Mouse (Mus musculus) ES-E14 (cell line): ENCODE measurements around the gene Rap1a. TPM values are rescaled to one million over a fixed set of nuclear protein-coding genes. Genes with fewer than 3 reads are reported as not detected.

ENCODE experiments used
- DNase-seq: peaks from one replicate; pipeline ENCODE4 v3.0.0-alpha.2; 2013; ENCODE audit warnings: low read depth, low spot score
- H3K27ac ChIP-seq: 2 replicates; pipeline ENCODE4 v1.5.1; 2012; ENCODE audit warnings: low read depth, mild to moderate bottlenecking, low read length, moderate library complexity, mixed read lengths; ENCODE audit not compliant: poor library complexity, insufficient read depth, severe bottlenecking
- H3K36me3 ChIP-seq: 2 replicates; pipeline ENCODE4 v1.6.1; 2012; ENCODE audit warnings: mild to moderate bottlenecking, low read length, moderate library complexity, mixed read lengths; ENCODE audit not compliant: control insufficient read depth, poor library complexity, insufficient read depth, severe bottlenecking
- H3K4me1 ChIP-seq, 2 experiments: fragments of 150-350 bp in 1 of 2; sonication (generic) in 1 of 2; 2 replicates each; pipeline ENCODE4 v1.6.1; 2012; ENCODE audit warnings: low read length in 2 of 2, mild to moderate bottlenecking in 1 of 2, mixed read lengths in 1 of 2; ENCODE audit not compliant: control insufficient read depth in 2 of 2, insufficient read depth in 2 of 2, poor library complexity in 1 of 2
- H3K4me3 ChIP-seq, 2 experiments: fragments of 150-350 bp in 1 of 2; sonication (generic) in 1 of 2; 2 replicates each; pipeline ENCODE4 v1.5.1; 2012; ENCODE audit warnings: low read length in 2 of 2, low read depth in 1 of 2, mild to moderate bottlenecking in 1 of 2, mixed read lengths in 1 of 2; ENCODE audit not compliant: insufficient read depth in 1 of 2, poor library complexity in 1 of 2, severe bottlenecking in 1 of 2
- H3K9ac ChIP-seq: 2 replicates; pipeline ENCODE4 v1.6.1; 2012; ENCODE audit warnings: low read depth, mild to moderate bottlenecking, low read length, mixed read lengths; ENCODE audit not compliant: poor library complexity, insufficient read depth, severe bottlenecking
- H3K9me3 ChIP-seq: fragments of 150-350 bp; sonication (generic); 2 replicates; pipeline ENCODE4 v1.6.1; 2012; ENCODE audit warnings: low read depth, mild to moderate bottlenecking, low read length; ENCODE audit not compliant: control insufficient read depth, insufficient read depth
- CHD2 ChIP-seq: IDR thresholded peaks from 2 replicates; pipeline ENCODE4 v1.6.1; 2014; ENCODE audit warnings: mild to moderate bottlenecking, low read depth, low read length, inconsistent platforms
- HCFC1 ChIP-seq: IDR thresholded peaks from 2 replicates; pipeline ENCODE4 v1.6.1; 2012; ENCODE audit warnings: low read length, inconsistent platforms, borderline replicate concordance; ENCODE audit not compliant: insufficient read depth
- MAFK ChIP-seq: IDR thresholded peaks from 2 replicates; pipeline ENCODE4 v1.6.1; 2014; ENCODE audit warnings: mild to moderate bottlenecking, low read depth, low read length, inconsistent platforms; ENCODE audit not compliant: insufficient read depth
- ZC3H11A ChIP-seq: IDR thresholded peaks from 2 replicates; pipeline ENCODE4 v1.6.1; 2012; ENCODE audit warnings: low read depth, mild to moderate bottlenecking, inconsistent platforms, low read length, borderline replicate concordance
- ZNF384 ChIP-seq: IDR thresholded peaks from 2 replicates; pipeline ENCODE4 v1.6.1; 2012; ENCODE audit warnings: low read depth, low read length, inconsistent platforms
- in situ Hi-C, 2 experiments: fragments of 600-800 bp; cut with MboI; formaldehyde crosslinking; loops; one replicate each; pipeline ENCODE4 v1.15.1; 2025; ENCODE audit warnings: low sequenced_read_pairs in 2 of 2, inconsistent platforms in 1 of 2; ENCODE audit not compliant: unreplicated experiment in 2 of 2
- total RNA-seq: library from RNA; depleted of rRNA; stranded (reverse); fragments of 300-350 nt; gene quantifications from 2 replicates; pipeline ENCODE4 v1.2.3, GENCODE M21; 2012

Rap1a gene
- total RNA-seq, 1 experiment: 23.2 TPM

DNA sequence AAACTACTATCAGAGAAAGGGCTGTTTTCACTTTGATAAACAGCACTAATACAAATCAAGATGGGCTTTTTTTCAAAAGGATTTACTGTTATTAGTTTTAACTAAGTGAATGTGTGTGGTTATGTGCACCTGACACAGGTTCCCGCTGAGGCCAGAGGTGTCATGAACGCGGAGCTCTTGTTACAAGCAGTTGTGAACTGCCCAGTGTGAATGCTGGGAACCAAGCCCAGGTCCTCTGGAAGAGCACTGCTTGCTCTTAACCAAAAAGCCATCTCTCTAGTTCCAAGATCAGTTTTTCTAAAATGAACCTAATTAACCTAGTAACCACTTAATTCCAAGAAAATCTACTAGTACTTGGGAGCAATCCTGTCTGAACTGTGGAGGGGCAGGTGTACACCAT lies 23.1 kb downstream of the Rap1a start:
- H3K9ac ChIP-seq: no peak overlapping the region

DNA sequence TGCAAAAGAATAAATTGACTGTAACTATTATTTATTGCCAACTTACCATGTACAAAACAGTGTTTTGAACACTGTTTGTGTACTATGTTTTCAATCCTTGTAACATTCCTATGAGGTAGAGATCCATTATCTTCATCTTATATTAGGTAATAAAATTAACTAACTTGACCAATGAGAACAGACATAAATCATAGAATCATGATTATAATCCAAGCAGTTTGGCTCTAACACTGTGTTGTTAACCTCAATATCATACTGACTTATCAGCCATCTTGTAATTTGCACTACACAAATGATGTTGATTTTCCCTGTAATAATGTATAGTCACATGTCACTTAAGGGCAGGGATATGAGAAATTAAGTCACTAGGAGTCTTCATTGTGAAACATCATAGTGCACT lies 26.6 kb downstream of the Rap1a start:
- in situ Hi-C loops: no loop called here
- Histone ChIP-seq H3K4me1 (no peaks in the 10 kb centered on the region), H3K9ac (no peak overlapping the region), H3K4me3 (no peak overlapping the region), H3K36me3 (no peaks in the 10 kb centered on the region), H3K9me3 (no peaks in the 10 kb centered on the region), H3K27ac (no peak overlapping the region)
- no peak for DNase-seq
- no peak for TF ChIP-seq ZC3H11A

More for the DNA sequence above, 23.1 kb downstream of the Rap1a start:
- H3K27ac ChIP-seq: no peak overlapping the region
- no peak for TF ChIP-seq ZC3H11A
- TF ChIP-seq MAFK: no peak
- TF ChIP-seq HCFC1: no peak
- TF ChIP-seq CHD2: no peak
- no peak for TF ChIP-seq ZNF384
- H3K9me3 ChIP-seq: no peaks in the 10 kb centered on the region
- no peaks in the 10 kb centered on the region for H3K4me1 ChIP-seq
- no peaks in the 10 kb centered on the region for H3K36me3 ChIP-seq
- in situ Hi-C loops: no loop called here
- no peak for DNase-seq
- H3K4me3 ChIP-seq: no peak overlapping the region

DNA sequence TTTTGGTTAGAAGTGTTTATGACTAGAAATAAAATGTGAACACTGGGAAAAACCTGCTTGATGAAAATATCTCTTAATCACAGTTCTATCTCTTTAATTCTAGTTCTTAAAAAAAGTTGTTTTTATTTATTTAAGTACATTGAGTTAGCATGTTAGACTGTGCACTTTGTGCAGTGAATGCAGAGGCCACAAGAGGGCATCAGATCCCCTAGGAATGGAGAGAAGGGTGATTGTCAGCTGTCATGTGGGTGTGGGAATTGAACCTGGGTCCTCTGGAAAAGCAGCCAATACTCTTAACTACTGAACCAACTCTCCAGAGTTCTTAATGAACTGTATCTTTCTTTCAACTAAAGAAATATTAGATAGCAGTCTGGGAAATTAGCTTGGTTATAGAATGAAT lies 29.6 kb downstream of the Rap1a start:
- Histone ChIP-seq H3K4me1 (no peaks in the 10 kb centered on the region), H3K36me3 (no peaks in the 10 kb centered on the region), H3K27ac (no peak overlapping the region), H3K4me3 (no peak overlapping the region), H3K9me3 (no peaks in the 10 kb centered on the region), H3K9ac (no peak overlapping the region)
- TF ChIP-seq ZC3H11A: peak; percentile 78
- TF ChIP-seq CHD2: no peak
- no peak for TF ChIP-seq HCFC1
- TF ChIP-seq ZNF384: no peak
- TF ChIP-seq MAFK: no peak
- in situ Hi-C loops: no loop called here
- peak; percentile 45 for DNase-seq

DNA sequence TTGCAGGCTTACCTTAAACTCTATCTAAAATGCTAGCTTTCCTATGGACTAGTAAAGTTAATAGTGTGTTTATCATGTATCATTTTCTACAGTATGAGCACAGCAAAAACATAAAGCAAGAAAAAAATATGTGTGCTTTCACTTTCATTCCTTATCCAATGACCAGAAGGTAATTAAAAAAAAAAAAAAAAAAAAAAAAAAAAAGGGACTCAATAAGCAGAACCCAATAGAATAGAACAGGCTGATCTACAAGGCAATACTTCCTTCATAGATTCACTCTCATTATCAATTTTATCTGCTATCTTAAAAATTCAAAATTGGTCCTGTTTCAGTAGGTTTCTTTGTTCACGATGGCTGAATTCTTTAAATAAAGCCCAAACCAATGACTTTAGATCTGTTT lies 30.3 kb downstream of the Rap1a start:
- Histone ChIP-seq H3K36me3 (no peaks in the 10 kb centered on the region), H3K9ac (no peak overlapping the region), H3K9me3 (no peaks in the 10 kb centered on the region), H3K4me1 (no peaks in the 10 kb centered on the region), H3K4me3 (no peak overlapping the region), H3K27ac (no peak overlapping the region)
- TF ChIP-seq MAFK: no peak
- TF ChIP-seq HCFC1: no peak
- TF ChIP-seq CHD2: no peak
- TF ChIP-seq ZC3H11A: no peak
- no peak; the same call in 1 of the 2 replicates for TF ChIP-seq ZNF384
- no peak for DNase-seq
- in situ Hi-C loops: no loop called here

DNA sequence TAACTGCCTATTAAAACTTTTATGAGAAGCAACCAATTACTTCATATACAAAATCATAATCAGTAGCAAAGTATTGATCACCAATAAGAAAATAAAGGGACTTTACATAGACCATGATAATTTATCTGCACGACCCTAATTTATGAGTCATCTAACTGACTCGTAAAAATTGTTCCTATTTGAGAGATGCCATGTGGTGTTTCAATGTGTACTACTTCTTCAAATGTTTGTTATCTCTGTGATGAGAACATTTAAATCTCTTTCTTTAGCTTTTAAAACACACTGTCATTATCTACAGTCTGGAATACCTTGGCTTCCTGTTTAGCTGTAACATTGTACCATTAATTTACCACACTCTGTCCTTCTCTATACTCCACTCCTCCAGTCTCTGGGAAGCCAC lies 31.8 kb downstream of the Rap1a start:
- no peak overlapping the region for H3K27ac ChIP-seq
- in situ Hi-C loops: loop anchor here in 1 of 2 experiments (5.0 kb wide), 1 partner anchor 128 kb away; no protein-coding TSS in a partner anchor
- no peaks in the 10 kb centered on the region for H3K9me3 ChIP-seq
- no peaks in the 10 kb centered on the region for H3K36me3 ChIP-seq
- TF ChIP-seq MAFK (no peak), HCFC1 (no peak), ZNF384 (no peak), CHD2 (no peak), ZC3H11A (no peak)
- no peak overlapping the region for H3K4me3 ChIP-seq
- no peaks in the 10 kb centered on the region for H3K4me1 ChIP-seq
- no peak for DNase-seq
- H3K9ac ChIP-seq: no peak overlapping the region
